Mouse (Mus musculus) liver, postnatal 0 days (tissue): ENCODE results near the gene Pigh. TPM values are rescaled to one million over a fixed set of nuclear protein-coding genes. Genes with fewer than 3 reads are reported as not detected.

ENCODE experiments used
- ATAC-seq: fragments of 200-750 bp; cut with Nextera tagmentation; 2 replicates; pipeline ENCODE4 v1.8.0; 2017; ENCODE audit warnings: mild to moderate bottlenecking, moderate library complexity
- DNase-seq: peaks from one replicate; pipeline ENCODE4 v3.0.0-alpha.2; 2016
- H3K27ac ChIP-seq: fragments of 300-500 bp; sonication (generic); 2 replicates; pipeline ENCODE4 v1.5.1; 2014; ENCODE audit warnings: antibody characterized with exemption, moderate library complexity, mild to moderate bottlenecking, low read depth
- H3K27me3 ChIP-seq: fragments of 300-500 bp; sonication (generic); 2 replicates; pipeline ENCODE4 v1.6.1; 2014; ENCODE audit warnings: low read length, control low read depth, mixed read lengths; ENCODE audit not compliant: insufficient read depth
- H3K36me3 ChIP-seq: fragments of 300-500 bp; sonication (generic); replicated peaks from 2 replicates; pipeline ENCODE4 v1.6.1; 2014; ENCODE audit warnings: mild to moderate bottlenecking, control low read depth, low read length, moderate library complexity, mixed read lengths; ENCODE audit not compliant: insufficient read depth
- H3K4me1 ChIP-seq: fragments of 300-500 bp; sonication (generic); 2 replicates; pipeline ENCODE4 v1.6.1; 2014; ENCODE audit warnings: antibody characterized with exemption, mild to moderate bottlenecking, control low read depth; ENCODE audit not compliant: insufficient read depth
- H3K4me2 ChIP-seq: fragments of 300-500 bp; sonication (generic); 2 replicates; pipeline ENCODE4 v1.6.1; 2014; ENCODE audit warnings: low read depth, mild to moderate bottlenecking, low read length, moderate library complexity, mixed read lengths
- H3K4me3 ChIP-seq: fragments of 300-500 bp; sonication (generic); 2 replicates; pipeline ENCODE4 v1.5.1; 2014; ENCODE audit warnings: low read depth, low read length
- H3K9ac ChIP-seq: fragments of 300-500 bp; sonication (generic); replicated peaks from 2 replicates; pipeline ENCODE4 v1.6.1; 2014; ENCODE audit warnings: mild to moderate bottlenecking, moderate library complexity
- H3K9me3 ChIP-seq: fragments of 300-500 bp; sonication (generic); 2 replicates; pipeline ENCODE4 v1.6.1; 2016; ENCODE audit warnings: mild to moderate bottlenecking, control low read depth, low read length, mixed read lengths
- CTCF ChIP-seq: sonication (generic); IDR thresholded peaks from 2 replicates; pipeline ENCODE4 v1.5.1; 2016; ENCODE audit warnings: antibody characterized with exemption, low read depth
- EP300 ChIP-seq: IDR thresholded peaks from 2 replicates; pipeline ENCODE4 v1.6.1; 2016; ENCODE audit warnings: antibody characterized with exemption, low read depth, mild to moderate bottlenecking
- WGBS: fragments of 180-500 bp; shearing (Covaris S2); extraction: QIAGEN DNeasy Blood & Tissue Kit; methylation state at CpG from one replicate; pipeline ENCODE4 v1.1.7; 2014; ENCODE audit not compliant: insufficient replicate concordance; 5-methylcytosine and 5-hydroxymethylcytosine counted together
- polyA plus RNA-seq: library from polyadenylated mRNA; unstranded; fragments of >200 nt; fragmentation: Nextera tagmentation; extraction: Ambion mirVana; gene quantifications from 2 replicates; pipeline ENCODE4 v1.2.1, GENCODE M21; 2015

Pigh gene
- polyA plus RNA-seq, 1 experiment from 2014 or later: 4.9 TPM

- TF ChIP-seq EP300 (no peak), CTCF (no peak)
- Histone ChIP-seq H3K4me3 (no peak overlapping the region), H3K36me3 (no peaks in the 10 kb centered on the region), H3K27me3 (no peaks in the 10 kb centered on the region), H3K27ac (no peak overlapping the region), H3K9ac (no peak overlapping the region), H3K4me1 (peaks cover 3% of the 10 kb centered on the region; the same call in 1 of the 2 replicates), H3K4me2 (no peak overlapping the region), H3K9me3 (no peaks in the 10 kb centered on the region)
- ATAC-seq (no peak), DNase-seq (no peak)
- 65% methylated on average over 2 of the region's 2 CpGs for WGBS
Observed at GRCm38 (mm10) chr12:79049807-79050206, 39.6 kb downstream of the Pigh start.

DNA sequence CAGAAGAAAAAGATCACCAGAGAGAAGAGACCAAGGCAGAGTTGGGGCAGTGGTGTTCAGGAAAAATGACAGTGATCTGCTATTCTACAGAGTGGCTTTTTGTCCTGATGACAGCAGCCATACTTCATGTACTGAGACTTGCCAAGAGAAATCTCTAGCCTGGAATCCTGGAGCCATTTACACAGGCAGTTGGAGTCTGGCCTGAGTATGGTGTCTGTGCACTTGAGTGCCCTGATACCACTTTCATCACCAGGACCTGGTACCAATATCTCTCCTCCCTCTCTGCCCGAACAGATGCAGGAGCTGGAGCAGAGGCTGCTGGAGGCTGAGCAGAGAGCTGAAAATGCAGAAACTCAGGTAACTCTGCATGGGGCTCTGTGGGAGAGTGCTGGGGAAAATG is 40.6 kb downstream of the Pigh start:
- no peaks in the 10 kb centered on the region for H3K9me3 ChIP-seq
- H3K27ac ChIP-seq: no peak overlapping the region
- DNase-seq: no peak
- no peak overlapping the region for H3K4me2 ChIP-seq
- H3K4me3 ChIP-seq: no peak overlapping the region
- H3K4me1 ChIP-seq: peaks cover 3% of the 10 kb centered on the region; the same call in 1 of the 2 replicates
- H3K36me3 ChIP-seq: no peaks in the 10 kb centered on the region
- TF ChIP-seq EP300: no peak
- no peak for TF ChIP-seq CTCF
- ATAC-seq: no peak
- 73% methylated on average over 1 of the region's 1 CpGs for WGBS
- H3K27me3 ChIP-seq: no peaks in the 10 kb centered on the region
- no peak overlapping the region for H3K9ac ChIP-seq

- no peak overlapping the region for H3K4me2 ChIP-seq
- H3K4me3 ChIP-seq: no peak overlapping the region
- H3K9me3 ChIP-seq: no peaks in the 10 kb centered on the region
- H3K27ac ChIP-seq: no peak overlapping the region
- no peak for ATAC-seq
- DNase-seq: no peak
- no peak overlapping the region for H3K9ac ChIP-seq
- TF ChIP-seq CTCF (no peak), EP300 (no peak)
- peaks cover 3% of the 10 kb centered on the region; the same call in 1 of the 2 replicates for H3K4me1 ChIP-seq
- no peaks in the 10 kb centered on the region for H3K36me3 ChIP-seq
- no peaks in the 10 kb centered on the region for H3K27me3 ChIP-seq
- WGBS: 75% methylated on average over 7 of the region's 7 CpGs
Observed at GRCm38 (mm10) chr12:79047203-79047602, 42.2 kb downstream of the Pigh start.

DNA sequence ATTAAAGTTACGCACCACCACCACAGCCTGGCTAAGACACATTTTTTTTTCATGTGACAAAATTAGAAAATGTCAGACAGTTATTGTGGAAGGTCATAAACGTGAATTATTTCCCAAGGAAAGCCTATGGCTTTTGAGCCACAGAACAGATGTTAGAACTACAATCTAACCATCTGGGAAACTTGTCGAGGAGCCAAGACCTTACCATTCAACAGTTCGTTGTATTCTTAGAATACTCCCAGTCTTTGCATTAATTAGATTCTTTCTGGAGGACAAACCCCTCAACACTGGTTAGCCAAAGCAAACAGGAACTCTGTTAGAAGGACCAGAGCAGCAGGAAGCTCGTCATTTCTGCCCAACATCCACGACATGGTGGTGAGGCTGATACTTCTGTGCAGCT is 43.3 kb downstream of the Pigh start:
- Histone ChIP-seq H3K9me3 (no peaks in the 10 kb centered on the region), H3K4me2 (no peak overlapping the region), H3K4me3 (no peak overlapping the region), H3K27me3 (no peaks in the 10 kb centered on the region), H3K4me1 (0 out of 2 replicates have a peak, but pooled peaks cover 3% of the 10 kb centered on the region), H3K9ac (no peak overlapping the region), H3K27ac (no peak overlapping the region), H3K36me3 (no peaks in the 10 kb centered on the region)
- 73% methylated on average over 6 of the region's 6 CpGs for WGBS
- TF ChIP-seq EP300 (no peak), CTCF (no peak)
- DNase-seq (no peak), ATAC-seq (no peak)

GRCm38 (mm10) chr12:79044668-79045067 is 44.8 kb downstream of the Pigh start:
- Histone ChIP-seq H3K4me3 (no peak overlapping the region), H3K27me3 (no peaks in the 10 kb centered on the region), H3K27ac (no peak overlapping the region), H3K9me3 (no peaks in the 10 kb centered on the region), H3K4me2 (no peak overlapping the region), H3K36me3 (no peaks in the 10 kb centered on the region), H3K9ac (no peak overlapping the region), H3K4me1 (no peaks in the 10 kb centered on the region)
- TF ChIP-seq EP300: no peak
- no peak for TF ChIP-seq CTCF
- WGBS: 87% methylated on average over 8 of the region's 8 CpGs
- no peak for DNase-seq
- no peak for ATAC-seq

DNA sequence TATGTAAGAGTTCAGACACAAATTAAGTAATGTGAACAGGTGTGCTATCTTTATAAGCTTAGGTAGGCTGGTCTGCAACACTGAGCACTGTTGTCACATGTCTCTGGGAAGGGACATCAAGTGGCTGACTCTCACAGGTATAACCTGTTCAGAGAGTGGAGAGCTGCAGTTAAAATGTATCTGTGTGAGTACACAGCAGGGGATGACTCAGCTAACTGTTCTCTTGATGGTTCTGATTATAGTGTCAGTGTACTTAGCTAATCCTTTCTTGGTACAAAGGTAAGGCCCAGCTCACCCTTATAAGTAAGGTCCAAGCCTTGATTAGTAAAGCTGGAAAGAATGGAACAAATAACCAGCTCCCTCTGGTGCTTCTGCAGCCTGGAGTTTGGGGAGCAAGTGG is 48.0 kb downstream of the Pigh start:
- H3K4me1 ChIP-seq: no peaks in the 10 kb centered on the region
- DNase-seq: no peak
- TF ChIP-seq CTCF (no peak), EP300 (no peak)
- ATAC-seq: no peak
- H3K9ac ChIP-seq: no peak overlapping the region
- no peaks in the 10 kb centered on the region for H3K9me3 ChIP-seq
- no peak overlapping the region for H3K4me3 ChIP-seq
- no peak overlapping the region for H3K27ac ChIP-seq
- no peak overlapping the region for H3K4me2 ChIP-seq
- no peaks in the 10 kb centered on the region for H3K27me3 ChIP-seq
- H3K36me3 ChIP-seq: no peaks in the 10 kb centered on the region
